Mouse (Mus musculus): ENCODE measurements at regions not wholly inside any gene's neighbourhood (a gene's known extent, or its start where the extent isn't known, plus 50 kb on each side); places are given as distances from the start of the nearest gene placed in this dataset.

DNA sequence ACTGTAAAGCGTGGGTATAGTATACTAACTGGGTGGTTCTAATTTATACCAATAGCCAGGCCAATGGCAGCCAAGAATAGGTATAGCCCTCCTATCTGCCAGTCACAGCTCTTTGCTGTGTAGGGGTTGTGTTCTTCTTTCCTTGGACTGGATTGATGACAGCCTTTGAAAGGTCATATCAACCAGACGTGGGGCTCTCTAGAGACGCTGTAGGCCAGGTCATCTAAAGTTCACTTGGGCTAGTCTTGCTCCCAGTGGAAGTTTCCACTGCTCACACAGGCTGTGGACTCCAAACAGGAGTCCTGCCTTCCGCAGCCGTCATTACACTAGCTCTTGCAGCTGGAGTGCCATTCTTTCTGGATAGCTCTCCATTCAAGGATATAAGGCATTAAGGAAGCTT is 220.3 kb downstream of the Gja1 start:
- DNase-seq: no peak

DNA sequence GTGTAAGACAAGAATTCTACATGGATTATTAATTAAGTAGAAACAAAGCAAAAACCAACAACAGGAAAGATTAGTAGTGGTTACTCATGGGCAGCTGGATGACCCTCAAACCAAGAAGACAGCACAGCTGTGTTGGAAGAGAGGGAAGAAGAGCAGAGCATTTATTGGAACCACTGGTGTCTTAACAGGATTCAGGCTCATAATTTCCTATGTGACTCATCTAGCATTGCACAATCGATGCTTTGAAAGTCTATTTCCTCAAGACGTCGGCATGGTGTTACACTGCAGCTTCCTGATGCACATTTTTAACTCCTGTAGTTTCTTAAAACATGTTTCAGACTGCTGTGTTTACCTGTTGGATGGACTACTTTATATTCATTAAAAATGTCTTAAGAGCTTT is 221.1 kb downstream of the Gja1 start:
- DNase-seq: no peak

DNA sequence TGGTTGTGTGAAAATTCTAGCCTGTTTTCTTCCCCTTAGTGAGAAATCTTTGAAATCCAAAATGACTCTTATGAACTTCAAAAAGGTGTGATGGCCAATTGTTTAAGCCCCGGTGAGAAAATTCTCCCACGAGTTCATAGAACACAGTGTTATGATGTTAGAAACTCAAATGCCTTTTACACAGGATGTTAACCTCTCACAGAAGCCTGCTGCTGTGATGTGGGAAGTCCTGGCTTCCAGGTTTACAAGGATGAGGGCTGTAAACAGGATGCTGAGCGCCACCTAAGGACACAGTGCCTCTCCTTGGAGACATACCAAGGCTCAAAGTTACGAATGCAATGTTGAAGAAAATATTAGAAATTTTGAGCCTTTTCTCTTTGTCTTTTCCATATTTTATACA is 222.8 kb downstream of the Gja1 start:
- no peak for DNase-seq

DNA sequence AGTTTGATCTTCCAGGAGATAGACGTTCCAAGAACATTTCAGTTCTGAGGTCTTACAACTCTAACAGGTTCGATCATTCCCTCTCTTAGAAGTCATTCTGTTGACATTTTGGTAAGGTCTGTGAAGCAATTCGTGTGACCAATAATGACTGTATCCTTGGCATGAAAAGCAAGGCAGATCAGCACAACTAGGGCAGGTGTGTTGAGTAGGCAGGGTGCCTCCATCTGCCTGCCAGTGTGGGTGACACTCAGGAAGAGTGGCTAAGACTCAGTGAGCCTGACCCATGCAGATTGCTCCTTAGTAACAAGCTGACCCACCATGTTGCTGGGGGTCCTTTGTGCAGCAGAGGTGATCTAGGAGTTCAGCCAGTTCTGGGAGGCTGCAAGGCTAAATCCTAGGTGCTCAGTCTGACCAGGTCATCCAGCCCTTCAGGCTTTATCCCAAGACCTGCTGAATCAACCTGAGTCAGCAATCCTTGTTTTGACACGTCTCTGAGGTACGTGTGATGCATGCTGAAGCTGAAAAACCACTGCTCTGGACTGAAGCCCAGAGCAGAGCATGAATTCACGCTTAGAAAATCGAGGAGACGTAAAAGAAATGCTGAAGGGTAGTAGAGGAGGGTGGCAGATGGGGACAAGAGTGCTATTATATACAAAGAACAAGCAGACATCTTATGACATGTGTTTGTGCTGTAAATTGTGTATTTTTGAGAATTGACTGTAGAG is 234.6 kb downstream of the Gja1 start:
- DNase-seq: peak in 1 of 2 experiments; percentile 17

DNA sequence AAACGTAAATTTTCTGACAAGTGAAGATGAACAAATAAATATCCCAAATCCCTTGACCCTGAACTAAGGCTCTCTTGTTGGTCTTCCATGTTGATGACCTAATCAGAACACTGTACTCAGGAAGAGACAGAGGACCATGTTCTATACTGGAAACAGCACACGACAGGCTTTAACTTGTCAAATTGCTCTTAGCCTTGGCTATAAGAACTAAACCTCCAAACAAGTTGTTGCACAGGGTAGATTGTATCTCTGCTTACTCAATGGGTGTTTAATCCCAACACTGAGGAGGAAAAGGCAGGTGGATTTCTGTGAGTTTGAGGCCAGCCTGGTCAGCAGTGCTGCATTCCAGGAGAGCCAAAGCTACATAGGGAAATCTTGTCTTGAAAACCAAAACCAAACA is 265.5 kb downstream of the Gja1 start:
- DNase-seq: no peak

DNA sequence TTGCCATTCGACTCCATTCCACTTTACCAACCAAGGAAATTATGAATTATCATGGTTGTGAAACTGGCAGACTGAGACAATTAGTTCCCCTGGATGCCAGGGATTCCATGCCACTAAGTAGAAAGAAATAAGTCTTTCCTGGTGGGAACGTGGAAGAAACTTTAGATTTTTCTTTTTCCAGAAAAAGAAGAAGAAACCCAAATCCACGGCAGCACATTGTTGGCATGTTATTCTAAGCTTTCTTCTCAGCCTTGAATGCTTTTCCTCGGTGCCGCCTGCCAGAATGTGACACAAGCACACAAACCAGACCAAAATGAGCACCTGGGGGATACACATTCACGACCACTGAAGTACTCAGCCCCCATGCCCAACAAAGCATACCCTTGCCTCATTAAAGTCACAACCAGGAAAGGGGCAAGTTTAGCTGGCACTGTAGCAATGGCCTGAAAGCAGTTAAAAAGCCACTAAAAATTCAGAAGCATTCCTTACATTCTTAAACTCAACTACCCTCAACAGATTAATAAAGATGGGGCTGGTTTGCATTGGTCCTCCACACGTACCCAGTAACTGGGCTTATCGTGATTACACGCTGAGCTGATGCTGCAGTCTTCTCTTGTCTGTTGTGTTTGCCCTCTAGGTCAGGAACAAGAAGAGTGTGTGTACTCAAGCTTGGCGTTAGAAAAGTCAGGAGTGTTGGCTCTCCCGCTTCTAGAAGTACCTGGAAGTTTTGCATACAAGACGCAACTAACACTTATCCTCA is 266.4 kb downstream of the Gja1 start:
- DNase-seq: no peak

DNA sequence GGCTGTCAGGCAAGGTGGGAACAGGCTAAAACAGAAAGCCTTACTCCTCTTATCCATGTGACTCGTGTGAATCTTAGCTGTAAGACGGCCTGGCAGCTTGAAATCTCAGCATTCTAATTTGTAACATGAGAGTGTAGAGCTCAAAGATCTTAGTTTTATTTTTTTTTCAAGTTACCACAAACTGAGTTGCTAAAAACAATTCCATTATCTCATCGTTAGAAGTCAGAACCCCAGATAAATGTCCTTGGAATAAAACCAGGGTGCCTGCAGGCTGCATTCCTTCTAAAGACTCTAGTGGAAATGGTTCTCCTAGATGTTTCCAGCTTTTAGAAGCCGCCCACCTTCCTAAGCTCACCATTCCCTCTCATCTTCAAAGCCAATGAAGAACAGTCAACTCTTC is 283.4 kb downstream of the Gja1 start:
- DNase-seq: no peak

DNA sequence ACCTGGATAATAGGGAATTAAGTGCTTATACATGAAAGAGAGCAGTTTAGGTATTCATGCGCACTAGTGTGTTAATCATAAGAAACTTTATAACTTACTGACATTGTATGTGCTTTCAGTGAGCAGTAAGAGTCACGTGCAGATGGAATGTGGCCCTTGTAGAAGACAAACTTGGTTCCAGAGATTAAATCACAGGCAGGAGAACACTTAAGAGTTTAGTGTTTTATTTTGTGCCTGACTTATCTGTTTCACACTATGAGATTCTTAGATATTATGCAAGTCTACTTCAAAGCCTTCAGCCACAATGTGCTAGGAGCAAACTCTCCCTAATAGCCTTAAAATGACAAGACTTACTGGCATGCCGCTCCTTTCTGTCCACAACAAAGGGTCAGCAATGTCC is 296.8 kb downstream of the Gja1 start:
- no peak for DNase-seq

DNA sequence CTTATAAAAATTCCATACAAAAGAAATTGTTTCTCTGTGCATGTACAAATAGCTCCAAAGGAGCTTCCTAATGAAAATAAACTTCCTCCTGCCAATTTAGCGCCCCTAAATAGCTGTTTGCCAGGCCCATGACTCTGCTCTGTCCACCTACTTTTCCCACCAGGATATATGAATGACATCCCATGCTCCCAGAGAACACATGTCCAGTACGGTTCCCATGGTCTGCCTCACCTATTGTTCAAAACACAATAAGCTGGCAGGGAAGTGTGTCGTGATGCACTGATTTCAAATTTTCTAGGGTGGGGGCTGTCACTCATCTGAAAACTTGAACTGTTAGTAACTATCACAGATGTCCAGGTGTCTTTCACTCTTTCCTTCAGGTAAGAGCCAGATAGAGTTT is 305.8 kb downstream of the Gja1 start:
- DNase-seq: no peak

DNA sequence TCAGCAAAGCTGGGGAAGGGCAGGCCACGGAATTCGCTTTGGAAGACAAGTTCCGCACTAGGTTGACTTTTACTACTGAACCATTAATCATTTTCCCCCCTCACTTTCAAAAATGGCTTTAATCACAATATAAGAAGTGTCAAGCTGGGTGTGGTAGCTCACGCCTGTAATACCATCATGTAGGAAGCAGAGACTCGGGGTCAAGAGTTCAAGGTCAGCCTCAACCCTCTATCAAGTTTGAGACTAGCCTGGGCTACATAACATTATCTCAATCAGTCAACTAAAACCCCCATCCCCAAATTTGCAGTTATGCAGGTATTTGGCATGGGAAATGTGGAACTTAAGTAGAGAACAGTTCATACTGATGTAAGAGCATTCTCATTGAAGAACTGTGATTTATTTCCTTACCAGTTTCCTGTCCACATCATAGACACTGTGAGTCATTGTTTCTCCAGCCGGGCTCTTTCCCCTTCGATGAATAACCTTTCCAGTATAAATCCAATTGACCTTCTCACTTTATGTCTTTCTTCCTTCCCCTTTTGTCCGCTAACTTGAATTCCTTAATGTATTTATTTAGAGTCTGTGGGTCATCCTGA is 308.6 kb downstream of the Gja1 start:
- no peak for DNase-seq

DNA sequence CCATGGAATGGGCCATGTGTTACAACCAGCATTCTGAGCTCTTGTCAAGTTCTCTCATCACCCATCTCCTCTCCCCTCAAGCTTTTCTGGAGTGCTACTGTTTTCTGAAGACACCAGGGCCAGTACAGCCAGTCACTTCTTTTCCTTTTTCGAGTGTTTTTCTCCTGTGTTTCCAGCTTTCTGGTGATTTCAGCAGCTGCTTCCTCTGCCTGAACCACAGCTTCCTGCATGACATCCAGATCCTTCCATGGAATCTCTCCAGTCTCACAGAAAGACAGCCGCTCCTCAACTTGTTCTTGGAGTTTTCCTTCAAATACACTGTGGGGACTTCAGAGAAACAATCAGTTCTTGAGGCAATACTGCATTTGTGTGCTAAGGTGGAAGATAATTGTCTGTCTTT is 314.3 kb downstream of the Gja1 start:
- DNase-seq: no peak

DNA sequence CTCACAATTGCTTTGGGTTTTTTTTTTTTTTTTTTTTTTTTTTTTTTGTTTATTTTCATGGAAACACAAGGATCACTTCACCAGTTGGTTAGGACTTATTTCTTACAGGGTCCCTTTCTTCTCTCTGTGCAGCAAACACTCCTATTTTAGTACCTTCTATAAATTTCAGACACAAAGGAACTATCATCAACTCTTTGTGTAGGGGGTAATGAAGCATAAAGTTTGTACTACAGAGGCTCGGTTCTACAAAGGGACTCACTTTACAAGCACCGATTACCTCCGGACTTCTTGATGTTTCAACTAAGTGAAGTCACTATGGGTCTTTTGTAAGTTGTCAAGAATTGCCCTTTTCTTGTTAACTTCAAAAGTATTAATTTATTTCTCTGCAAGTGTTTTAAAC is 318.0 kb downstream of the Gja1 start:
- DNase-seq: no peak

DNA sequence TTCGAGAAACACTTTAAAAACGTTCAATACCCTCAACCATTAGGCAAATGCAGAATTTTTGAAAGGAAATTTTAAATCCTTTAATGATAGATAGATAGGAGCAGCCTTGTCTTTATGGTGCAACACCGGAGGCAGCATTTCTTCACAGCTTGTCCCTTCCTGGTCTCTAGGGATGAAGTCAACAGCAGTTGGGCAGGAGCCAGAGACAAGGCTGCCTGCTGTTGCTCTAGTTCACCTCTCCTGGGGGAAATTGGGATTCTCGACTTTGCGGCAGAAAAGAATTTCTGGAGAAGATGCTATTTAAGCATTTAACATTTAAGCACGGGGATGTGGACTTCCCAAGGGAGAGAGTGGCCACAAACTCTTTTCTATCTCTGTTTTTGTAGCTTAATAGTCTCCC is 323.0 kb downstream of the Gja1 start:
- no peak for DNase-seq

DNA sequence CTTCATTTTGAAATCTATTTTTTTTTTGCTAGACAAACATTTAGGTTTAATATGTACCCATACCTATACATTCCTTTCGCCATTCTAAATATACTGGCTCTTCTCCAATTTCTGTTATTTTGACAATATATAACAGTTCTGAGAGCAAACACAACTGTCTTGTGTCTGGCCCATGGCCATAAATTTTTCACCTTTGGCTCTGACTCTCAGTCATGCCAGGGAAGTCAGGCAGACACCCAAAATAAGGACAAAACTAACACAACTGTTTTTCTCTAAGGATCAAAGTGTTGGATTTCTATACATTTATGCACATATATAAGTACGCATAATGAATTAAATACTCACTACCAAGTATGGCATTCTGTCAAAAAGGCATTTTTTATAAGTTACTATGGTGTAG is 331.3 kb downstream of the Gja1 start:
- no peak for DNase-seq

DNA sequence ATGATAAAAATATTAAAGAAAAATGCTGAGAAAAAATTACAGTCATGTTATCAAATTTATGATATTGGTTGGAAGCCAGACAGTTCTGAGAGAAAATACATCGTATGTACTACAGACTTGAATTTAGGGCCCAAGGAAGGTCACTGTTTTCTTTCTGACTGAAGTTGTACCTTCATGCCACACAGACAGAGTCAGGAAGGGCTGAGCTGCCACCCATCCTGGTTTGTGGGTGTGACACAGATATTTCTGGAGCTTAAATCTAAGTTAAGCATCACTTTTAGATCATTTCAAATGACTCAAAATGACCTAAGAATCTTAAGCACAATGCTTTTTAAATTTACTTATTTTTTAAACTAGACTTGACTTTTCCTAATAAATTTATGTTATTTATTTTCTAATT is 331.8 kb downstream of the Gja1 start:
- no peak for DNase-seq

DNA sequence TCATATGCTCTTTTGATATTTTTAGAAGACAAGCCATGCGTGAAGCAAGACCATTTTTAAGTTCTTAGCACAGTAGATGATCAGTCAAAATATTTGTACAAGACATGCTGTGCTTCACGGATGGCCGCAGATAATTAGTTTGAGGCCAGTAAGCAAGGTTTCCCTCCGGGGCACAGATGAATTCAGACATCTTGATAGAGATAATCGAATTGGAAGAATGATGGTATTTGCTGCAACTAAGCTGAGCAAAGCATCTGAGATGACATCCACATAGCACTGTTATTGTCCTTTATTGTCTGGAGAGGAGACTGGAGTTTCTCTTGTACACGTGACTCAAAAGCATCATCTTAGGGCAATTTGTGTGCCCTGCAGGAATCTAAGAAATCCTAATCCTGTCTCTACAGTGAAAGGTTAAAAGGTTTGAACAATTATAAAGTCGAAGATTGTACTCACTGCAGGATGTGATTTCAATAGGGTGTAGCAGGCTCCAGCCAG is 335.5 kb downstream of the Gja1 start:
- no peak for DNase-seq

DNA sequence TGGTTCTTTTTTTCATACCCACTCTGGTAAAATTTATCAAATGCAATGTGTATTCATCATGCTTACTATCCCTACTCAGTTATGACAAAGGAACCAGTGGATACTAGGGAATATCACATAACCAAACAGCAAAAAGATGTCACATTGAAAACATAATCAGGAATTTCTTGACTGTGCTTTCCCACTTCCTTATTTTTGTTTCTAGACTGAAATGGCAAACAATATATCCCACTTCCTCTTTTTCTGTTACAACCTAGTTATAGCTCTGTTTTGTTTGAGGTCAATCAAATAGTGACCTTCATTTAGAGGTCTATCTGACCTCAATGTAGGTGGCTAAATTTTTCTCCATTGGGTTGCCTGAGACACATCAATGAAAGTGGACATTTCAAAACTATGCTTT is 359.9 kb downstream of the Gja1 start:
- no peak for DNase-seq

DNA sequence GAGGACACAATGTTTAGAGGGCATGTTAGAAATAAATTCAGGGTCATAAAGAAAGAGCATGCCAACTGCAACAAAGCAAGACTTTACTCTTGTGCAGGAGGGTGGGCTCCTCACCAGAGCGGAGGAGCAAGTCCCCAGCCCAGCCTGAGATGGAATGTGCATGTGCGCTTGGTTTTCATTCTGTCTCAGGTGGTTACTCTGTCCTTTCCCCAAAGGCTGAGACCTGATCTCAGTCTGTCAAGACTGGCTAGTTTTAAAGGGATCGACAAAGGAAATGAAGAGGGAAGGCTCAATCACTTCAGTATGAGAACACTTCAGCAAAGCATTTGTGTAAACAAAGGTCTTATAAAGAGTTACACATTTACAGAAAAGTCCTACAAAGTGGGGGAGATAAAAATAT is 362.5 kb downstream of the Gja1 start:
- DNase-seq: no peak

DNA sequence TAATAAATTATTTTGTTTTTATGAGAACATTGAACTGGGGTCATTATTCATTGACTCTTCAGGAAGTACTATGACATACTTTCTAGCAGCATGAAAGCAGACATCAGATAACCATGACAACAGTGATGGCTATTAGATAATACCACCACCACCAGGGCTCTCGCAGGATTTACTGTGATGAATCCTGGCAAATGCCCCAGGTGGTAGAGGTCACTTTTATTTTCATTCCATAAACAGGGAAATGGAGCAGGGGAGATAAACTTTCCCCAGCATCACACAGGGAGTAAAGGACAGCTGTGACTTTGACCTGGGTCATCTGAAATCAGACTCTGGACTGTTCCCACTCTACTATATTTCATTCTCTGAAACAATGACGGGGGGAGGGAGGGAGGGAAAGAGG is 375.0 kb downstream of the Gja1 start:
- no peak for DNase-seq

DNA sequence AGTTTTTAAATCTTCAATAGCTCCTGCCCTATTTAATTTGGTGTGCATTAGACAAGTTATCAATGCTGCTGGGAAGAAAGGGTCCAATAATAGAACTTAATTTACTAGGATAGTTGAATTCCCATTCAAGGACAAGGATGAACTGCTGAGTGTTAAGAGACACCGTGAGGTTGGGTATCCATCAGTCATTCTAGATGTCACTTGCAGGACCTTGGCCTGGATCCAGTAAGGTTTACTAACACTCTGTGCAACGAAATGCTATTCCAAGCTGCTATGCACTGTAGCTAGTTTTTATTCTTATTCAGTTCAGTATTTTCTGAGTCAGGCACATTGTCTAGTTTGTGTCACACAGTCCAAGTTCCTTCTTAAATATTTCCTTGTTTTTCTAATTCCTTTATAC is 376.4 kb downstream of the Gja1 start:
- DNase-seq: no peak

DNA sequence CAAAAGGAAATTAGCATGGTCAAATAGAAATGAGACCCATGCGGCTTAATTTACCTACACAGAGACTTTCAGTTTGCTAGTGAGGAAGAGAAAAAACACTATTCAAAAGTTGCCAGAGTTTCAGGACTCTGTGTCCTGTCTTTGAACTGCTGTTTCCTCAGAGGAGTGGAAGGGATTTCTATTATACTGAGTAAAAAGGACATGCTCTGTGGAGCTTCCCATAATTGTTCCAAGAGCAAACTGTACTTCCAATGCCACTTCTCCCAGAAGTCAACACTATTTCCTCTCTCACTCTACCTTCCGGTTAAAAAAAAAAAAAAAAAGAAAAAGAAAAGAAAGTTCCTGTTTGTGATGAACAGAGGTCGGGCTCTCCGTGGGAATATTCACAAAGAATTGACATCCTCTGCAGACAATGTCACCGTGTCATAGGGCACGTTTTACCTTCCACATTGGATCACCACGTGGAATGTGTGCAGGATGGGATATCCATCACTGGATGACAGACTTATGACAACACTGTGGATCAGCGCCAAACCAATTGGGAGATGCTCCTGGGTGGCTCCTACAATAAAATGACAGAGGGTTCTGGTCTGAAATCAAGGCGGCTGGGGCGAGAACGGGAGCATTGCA is 377.5 kb downstream of the Gja1 start:
- DNase-seq: no peak

DNA sequence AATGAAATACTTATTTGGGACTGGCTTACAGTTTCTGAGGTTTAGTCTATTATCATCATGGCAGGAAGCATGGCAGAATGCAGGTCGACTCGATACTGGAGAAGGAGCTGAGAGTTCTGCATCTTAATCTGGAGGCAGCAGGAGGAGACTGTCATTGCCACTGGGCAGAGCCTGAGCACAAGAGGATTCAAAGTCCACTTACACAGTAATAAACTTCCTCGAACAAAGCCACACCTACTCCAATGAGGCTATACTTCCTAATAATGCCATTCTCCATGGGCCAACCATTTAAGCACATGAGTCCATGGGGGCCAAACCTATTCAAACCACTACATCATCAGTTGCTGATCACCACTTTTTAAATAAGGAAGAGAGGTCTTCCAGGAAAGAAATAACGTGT is 393.5 kb downstream of the Gja1 start:
- no peak for DNase-seq

DNA sequence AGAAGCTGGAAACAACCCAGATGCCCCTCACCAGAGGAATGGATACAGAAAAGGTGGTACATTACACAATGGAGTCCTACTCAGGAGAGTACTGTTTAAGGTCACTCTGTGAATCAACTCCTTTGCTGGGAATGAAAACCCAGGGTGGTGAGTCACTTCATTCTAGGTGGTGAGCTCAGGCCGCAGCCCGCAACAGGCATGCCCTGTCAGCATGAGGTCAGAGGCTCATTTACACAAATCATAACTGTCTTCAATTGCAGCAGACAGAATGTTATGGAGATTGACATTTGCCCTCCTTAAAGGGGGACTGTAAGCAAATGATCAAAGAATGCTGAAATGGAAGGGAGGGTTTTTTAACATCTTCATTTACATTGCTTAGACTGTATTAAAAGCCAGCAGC is 405.1 kb downstream of the Gja1 start:
- DNase-seq: no peak

All from layer of hippocampus, postnatal 36 days (tissue).